Mouse (Mus musculus) effector memory CD4-positive, alpha-beta T cell, adult 7 months (primary cell): ENCODE measurements around the gene Akap8l. TPM values are rescaled to one million over a fixed set of nuclear protein-coding genes. Genes with fewer than 3 reads are reported as not detected.

Experiments used
- polyA plus RNA-seq: library from polyadenylated mRNA; unstranded; fragments of 100-300 nt; shearing (Covaris generic); gene quantifications from one replicate; pipeline ENCODE4 v1.2.1, GENCODE M21; 2017

The Akap8l gene
- polyA plus RNA-seq: 181 TPM

DNA sequence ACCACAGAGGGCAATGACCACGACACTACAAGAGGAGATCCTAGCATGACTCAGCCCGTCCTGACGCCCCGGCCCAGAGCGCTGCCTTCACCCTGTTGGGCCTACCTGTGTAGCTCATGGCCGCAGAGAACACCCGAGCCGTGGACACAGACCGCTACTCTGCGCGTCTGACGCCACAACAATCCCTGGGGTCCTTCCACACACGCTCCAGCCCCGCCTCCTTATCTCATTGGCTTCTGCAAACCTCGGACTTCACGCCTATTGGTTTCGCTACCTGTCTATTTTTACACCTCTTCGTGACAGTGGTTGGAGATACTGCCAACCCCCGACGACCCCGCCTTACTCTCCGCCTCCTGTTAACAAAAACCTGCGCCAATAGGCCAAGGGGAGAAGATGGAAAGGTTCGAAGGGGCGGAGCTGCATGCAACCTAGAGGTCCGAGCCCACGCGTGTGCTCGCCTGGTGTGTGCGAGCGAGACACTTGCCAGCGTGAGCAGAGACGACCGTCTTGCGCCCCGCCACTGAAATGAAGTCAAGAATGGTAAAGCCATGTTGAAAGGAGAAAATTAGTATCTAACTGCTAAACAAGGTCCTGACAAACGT lies at the start of gene Akap8l:
Akap8l (minus strand) TSS at position 226 of the 602 bp plus-strand sequence.

DNA sequence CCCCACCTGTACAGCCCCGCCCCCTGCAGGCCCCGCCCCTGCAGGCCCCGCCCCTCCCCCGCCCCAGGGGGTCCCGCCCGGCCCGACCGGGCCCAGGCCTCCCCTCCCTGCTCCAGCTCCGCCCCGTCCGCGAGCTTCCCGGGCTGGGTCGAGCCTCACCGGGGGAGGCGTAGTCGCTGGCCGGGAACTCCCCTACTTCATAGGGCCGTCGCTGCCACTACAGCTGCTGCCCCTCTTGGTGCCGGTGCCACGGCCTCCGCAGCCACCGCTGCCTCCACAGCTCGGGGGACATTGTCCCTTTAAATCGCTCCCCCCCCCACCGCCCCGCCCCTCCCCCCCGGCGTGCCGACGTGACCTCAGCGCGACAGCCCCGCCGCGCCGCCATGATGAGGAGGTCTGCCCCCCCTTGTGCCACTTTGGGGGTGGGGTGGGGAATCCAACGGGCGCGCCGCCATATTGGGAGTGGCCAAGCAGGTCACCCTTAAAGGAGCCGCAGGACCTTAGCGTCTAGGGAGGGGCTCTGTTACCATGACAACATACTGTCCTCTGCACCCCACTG lies 38.8 kb upstream of the Akap8l start, which contains the start of gene Wiz:
Wiz (minus strand) TSS at position 339 of the 559 bp plus-strand sequence.

DNA sequence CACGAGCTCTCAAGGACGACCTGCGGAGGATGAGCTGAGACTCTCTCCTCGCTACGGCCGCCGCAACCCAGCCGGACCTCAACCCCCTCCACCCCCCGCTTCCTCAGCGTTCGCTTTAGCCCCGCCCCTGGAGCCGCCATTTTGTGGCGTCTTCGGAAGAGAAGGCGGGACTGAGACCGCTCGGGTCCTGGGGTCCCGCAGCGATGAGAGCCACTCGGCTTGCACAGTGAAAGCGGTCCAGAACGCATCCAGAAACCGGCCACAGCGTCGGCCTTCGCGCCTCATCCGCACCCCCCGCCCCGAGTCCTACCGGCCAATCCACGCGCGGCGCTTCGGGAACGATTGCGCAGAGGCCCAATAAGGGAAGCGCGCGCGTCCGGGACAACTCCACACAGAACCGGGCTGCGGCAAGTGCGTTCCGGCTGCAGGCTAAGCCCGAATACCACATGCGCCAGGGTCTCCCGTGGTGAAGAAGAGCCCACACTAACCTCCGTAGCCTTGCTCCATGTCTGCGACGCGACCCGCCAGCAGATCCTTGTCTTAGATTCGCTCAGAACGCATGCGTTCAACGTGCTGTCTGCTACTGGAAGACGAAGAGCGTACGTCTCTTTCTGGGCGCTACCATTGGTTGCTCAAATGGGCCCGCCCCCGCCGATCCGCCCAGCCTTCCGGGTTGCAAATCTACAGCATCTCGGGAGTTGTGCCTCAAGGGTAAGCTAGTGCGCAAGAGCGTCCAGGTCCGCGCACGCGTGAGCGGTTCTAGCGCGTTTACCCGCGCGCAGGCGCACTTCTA lies 29.6 kb downstream of the Akap8l start, which contains the start of gene Akap8:
Akap8 (minus strand) TSS at position 642 of the 793 bp plus-strand sequence.

DNA sequence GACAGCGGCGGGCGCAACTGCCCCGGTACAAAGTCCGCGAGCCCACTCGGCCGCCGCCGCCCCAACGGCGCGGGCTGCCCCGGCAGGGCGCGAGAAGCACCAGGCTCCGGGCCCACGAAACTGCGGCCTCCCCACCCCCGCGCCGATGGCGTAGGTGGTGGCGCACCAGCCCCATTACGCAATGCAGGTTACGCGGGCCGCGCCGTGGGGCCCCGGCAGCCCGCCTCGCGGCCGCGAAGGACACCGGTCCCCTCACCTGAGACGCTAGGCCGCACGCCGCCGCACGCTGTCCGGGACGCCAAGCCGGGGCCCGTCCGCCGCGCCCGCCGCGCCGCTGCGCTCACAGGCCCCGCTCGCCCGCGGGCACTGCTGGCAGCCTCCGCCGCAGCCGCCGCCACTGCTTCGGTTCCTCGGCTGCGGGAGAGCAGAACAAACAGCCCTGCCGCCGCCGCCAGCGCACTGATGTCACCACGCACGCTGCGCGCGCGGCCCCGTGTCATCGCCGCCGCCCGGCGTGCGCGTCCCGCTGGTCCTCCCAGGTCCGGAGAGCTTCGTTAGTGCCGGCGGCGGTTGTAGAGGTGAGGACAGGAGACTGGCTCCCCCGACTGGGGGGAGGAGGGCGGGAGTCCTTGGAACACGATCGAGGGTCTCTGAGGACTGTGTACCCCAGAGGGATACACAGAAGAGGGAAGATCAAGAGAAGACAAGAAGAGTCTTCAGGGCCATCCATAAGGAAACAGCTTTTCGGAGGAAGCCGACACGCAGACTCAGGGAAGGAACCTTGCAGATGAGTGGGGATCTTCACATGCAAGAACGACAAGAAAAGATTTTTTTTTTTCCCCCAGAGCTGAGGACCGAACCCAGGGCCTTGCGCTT lies 65.9 kb downstream of the Akap8l start, which contains the start of gene Brd4:
Brd4 (minus strand) TSS at position 461 of the 876 bp plus-strand sequence.

Other genes starting within 250 kb of the Akap8l start
- gene Notch3, start 183.8 kb downstream of the Akap8l start, polyA plus RNA-seq: 0.10 TPM
- gene Ephx3, start 161.1 kb downstream of the Akap8l start, polyA plus RNA-seq: 0.40 TPM
- 238 TPM for gene Brd4, start 65.9 kb downstream of the Akap8l start, polyA plus RNA-seq
- gene Akap8, start 29.4 kb downstream of the Akap8l start, polyA plus RNA-seq: 211 TPM
- gene Wiz, start 38.8 kb upstream of the Akap8l start, polyA plus RNA-seq: 15.8 TPM
- gene Rasal3, start 53.0 kb upstream of the Akap8l start, polyA plus RNA-seq: 524 TPM
- 34.3 TPM for gene Pglyrp2, start 73.6 kb upstream of the Akap8l start, polyA plus RNA-seq
- not detected for gene Cyp4f39, start 102.1 kb upstream of the Akap8l start, polyA plus RNA-seq
- 1.0 TPM for gene Cyp4f17, start 155.4 kb upstream of the Akap8l start, polyA plus RNA-seq
- gene Cyp4f16, start 186.0 kb upstream of the Akap8l start, polyA plus RNA-seq: 13.9 TPM